Mouse (Mus musculus): ENCODE results near the gene Gm28434.

Gene Gm28434

DNA sequence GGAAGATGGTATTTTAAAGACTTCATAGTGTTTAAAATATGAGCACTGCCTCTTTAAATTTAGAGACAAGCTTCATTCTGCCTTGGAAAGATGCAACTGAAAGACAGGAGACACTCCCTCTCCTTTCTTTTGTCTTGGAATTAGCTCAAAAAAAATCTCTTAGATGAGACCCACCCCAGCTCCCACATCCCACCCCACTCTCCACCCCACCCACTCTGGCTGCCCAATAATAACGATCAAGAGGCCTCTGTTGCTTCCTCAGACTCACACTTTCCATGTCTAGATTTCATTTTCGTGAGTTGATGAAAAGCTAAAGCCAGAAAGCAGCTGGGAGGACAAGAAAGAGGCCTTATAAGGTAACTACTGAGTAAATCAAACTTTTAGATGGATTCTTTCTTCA lies at the start of gene Gm28434, which contains the start of gene 2310003L06Rik:
Gene Gm28434 (plus strand): TSS at position 317 of the 400 bp plus-strand sequence.
Gene 2310003L06Rik (plus strand): TSS at position 259 of the 400 bp plus-strand sequence.
- DNase-seq (ENCODE audit: low spot score) = no peak

DNA sequence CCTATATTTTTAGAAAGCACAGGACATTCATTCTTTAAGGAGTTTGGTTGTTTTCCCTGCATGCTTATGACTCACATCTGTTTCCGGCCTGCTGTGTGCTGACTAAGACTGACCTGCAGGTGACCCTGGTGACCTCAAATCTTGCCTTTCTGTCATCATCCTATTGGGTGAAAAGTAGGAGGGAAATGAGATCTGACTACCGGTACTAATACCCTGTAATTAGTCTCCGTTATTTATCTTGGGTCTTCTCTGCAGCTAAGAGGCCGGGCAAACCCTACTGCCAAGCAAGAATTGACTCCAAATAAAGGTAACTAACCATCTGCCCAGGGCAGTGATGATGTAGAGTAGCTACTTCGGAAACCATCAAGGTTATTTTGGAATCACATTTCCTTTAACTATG lies 43.9 kb upstream of the Gm28434 start, which contains the start of gene Csn3:
Gene Csn3 (plus strand): TSS at position 208 of the 400 bp plus-strand sequence.
- peak; percentile 65 for DNase-seq (ENCODE audit: low spot score)

DNA sequence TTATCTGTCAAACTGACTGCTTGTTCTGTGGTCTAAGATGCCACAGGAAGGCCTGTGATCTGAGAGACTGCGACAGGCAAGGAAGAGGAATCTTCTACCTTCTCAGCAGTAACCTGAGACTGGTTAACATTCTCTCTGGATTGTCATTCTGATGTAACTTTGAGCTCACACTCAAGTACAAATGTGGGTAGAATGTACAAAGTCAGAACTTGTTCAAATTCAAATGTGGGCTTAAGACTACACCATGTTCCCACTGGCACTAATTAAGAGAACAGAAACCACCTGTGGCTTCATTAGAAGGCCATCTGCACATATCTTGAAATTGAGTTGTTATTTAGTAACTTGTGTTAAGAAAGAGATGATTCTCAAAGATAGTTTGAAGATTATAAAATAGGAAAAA lies 37.7 kb upstream of the Gm28434 start:
- no peak for DNase-seq (ENCODE audit: low spot score)

DNA sequence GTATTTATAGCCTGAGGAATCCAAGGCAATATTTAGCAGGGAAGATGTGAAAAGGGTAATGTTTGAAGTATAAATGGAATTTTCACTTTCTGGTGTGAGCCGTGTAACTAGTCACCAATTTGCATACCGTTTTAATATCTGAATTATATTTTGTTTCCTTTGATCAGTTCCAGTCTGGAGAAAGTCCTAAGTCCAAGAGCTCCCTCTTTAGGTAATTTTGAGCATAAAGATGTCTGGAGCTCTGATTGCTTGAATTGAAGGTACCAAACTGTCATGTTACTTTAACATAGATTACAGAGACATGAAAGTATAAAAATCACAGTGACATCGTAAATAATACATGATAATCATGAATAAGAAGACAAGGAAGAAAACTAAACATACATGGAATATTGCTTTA lies 28.6 kb upstream of the Gm28434 start:
- peak; percentile 30 for DNase-seq (ENCODE audit: low spot score)

DNA sequence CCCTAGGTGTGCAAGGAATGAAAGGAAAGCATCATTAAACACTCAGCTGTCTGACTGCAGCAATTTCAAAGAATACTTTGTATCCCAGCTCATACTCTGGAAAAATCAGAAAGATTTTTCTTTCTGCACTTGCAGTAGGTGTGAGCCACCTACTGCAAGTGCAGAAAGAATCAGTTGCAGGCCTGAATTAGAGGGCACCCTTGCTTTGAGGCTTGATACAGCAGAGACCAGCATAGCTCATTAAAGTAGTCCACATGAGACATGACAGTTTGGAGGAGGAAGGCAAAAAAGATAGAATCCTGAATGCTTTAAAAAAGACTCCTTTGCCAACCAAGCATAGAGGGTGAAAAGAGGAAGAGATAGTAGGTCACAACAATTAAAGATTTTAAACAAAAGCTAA lies 26.8 kb upstream of the Gm28434 start:
- DNase-seq (ENCODE audit: low spot score) = no peak

DNA sequence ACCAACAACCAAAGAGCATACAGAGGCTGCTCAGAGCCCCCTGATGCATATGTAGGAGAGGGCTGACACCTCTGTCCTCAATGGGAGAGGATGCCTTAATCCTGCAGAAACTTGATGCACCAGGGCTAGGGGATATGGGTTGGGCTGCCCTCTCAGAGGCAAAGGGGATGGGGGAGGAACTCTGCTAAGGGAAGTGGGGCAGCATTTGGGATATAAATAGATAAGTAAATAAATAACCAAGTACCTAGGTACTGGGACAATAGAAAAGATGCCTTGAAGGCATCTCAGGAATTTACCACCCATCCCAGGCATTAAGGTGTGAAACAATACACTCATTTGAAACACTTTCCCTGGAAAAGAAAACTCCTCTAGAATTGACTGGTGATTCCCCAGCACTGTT lies 17.5 kb upstream of the Gm28434 start:
- no peak for DNase-seq (ENCODE audit: low spot score)

DNA sequence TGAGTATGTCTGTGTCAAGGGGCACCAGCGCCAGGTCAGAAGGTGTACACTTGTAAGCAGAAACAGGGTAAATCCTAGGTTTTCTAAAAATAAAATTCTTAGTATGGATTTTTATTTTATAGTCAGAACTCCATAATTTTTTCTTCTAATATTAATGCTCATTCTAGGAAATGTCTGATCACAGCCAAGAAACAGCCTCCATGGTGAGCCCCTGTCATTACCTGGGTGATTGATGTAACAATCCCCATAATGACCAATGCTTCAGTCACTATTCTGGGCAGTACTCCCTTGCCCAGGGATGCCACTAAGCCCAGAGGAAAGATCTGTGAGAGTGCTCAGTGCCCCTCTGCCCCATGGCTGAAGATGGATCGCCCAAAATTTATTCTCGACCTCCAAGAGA lies 9.8 kb downstream of the Gm28434 start, which contains the start of gene Cabs1:
Gene Cabs1 (plus strand): TSS at position 301 of the 400 bp plus-strand sequence.
- DNase-seq (ENCODE audit: low spot score) = no peak

DNA sequence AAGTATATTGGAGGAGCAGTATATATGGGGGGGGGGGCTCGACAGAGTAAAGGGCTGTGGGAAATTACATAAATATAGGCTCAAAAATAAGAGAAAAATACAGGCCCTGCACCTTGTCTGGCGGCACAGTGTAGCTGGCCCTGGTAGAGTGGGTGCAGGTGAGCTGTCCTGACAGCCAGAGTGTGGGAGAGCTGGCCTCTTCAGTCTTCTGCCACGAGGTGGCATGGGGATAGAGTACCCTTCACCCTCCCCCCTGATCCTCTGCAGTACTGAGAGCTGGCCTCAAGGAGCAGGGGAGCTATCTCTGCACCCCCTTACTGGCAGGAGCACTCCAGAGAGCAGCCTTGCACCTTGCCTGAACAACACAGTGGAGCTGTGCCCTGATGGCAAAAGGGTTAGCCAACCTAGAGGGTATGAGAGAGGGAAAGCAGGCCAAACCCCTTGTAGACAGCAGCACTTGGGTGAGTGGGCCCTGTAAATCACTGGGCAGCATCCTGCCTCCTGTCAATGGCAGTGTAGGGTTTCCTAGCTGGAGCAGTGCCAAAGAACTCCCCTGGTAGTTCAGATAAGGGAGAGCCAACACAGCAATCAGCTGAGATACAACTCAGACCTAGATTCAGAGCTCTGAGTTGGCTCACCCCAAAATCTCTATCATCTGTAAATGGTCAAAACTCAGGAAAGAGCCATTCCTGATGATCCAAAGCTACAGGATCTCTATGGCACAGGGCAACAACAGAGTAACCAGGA lies 13.3 kb downstream of the Gm28434 start:
- no peak for DNase-seq (ENCODE audit: low spot score)

DNA sequence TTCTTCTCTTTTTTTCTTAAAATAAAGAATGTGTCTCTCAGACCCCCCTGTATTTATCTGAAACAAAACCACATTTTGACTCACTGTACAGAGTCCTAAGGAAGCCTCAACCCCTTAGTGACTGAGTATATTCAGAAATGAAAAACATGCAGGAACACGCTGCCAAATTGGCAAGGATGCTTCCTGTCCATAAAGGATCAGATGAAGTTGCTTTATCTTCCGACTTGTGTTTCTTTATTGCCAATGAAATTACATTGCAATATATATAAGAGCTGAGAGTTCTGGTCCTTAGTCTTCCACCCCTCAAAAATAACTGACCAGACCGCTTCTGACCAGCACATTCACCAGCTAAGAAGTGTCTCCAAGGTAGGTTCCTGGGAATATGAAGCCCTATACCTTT lies 32.9 kb downstream of the Gm28434 start, which contains the start of gene Smr3a:
Gene Smr3a (plus strand): TSS at position 301 of the 400 bp plus-strand sequence.
- DNase-seq (ENCODE audit: low spot score) = no peak

DNA sequence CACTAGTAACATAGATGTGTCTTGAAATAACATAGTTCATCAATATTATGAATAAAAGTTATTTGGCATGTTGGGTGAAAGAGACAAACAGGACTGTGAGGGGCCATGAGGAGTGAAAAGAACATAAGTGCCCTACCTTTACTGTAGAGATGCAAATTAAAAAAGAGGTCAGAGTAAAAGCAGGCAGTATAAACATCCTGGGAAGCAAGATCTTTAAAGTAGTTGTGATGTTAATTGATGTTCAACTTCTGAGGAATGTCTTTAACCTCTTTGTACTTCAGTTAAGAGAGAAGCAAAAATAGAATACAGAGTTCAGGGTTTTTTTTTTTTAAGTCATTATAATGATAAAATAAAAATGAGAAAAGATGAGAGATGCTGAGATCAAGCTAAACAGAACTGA lies 35.9 kb downstream of the Gm28434 start:
- no peak for DNase-seq (ENCODE audit: low spot score)
